Mouse (Mus musculus): ENCODE measurements around the gene Anks3. TPM values are rescaled to one million over a fixed set of nuclear protein-coding genes. Genes with fewer than 3 reads are reported as not detected.

Gene Anks3
- polyA plus RNA-seq, 1 experiment = 12.0 TPM

- H3K4me3 ChIP-seq (ENCODE audit: insufficient read depth, low read depth, low read length) = no peak overlapping the region
- no peaks in the 10 kb centered on the region for H3K4me1 ChIP-seq (ENCODE audit: control insufficient read depth, insufficient read depth, insufficient read length, low read length)
- H3K27ac ChIP-seq (replicated peaks; ENCODE audit: low read depth, low read length) = no peak overlapping the region
Observed at GRCm38 (mm10) chr16:4946155-4946554, 17.9 kb downstream of the Anks3 start.

DNA sequence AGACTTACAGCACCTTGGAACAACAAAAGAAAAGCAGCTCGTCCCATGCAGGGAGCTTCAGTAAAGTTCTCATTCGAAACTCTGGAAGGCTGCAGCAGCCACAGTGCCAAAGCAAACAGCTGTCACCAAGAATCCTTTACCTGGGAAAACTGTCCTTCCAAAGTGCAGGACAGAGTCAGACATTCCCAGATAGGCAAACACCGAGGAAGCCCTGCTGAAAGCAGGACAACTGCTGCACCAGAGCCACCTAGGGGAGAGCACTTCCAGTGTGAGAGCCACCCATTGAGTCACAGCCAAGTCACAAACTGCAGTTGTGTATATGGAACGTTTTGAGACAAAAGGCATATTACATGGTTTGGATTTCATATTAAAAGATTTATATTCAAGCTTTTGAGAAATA lies 18.6 kb downstream of the Anks3 start:
- Histone ChIP-seq H3K4me3 (ENCODE audit: insufficient read depth, low read depth, low read length) (no peak overlapping the region), H3K27ac (replicated peaks; ENCODE audit: low read depth, low read length) (no peak overlapping the region), H3K4me1 (ENCODE audit: control insufficient read depth, insufficient read depth, insufficient read length, low read length) (peaks cover under 1% of the 10 kb centered on the region; the same call in 1 of the 2 replicates)

DNA sequence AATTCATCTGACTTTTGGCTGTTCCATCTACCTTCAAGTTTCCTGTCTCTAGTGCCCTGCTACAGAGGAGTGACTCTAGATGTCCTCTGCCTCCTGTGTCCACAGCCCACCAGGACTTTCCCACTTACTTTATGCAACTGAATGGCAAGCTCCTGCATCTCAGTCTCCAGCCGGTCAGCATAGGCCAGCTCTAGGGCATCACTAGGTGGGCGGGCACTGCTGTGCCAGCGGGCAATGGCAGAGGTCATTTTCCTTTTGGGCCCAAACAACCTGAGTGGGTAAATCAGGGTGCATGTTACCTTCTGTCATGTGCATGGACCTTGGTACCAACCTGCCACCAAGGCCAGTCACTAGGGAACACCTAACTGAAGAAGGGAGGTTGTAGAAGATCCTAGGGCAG lies 20.6 kb downstream of the Anks3 start:
- Histone ChIP-seq H3K4me1 (ENCODE audit: control insufficient read depth, insufficient read depth, insufficient read length, low read length) (peaks cover 10% of the 10 kb centered on the region; the same call in 1 of the 2 replicates), H3K4me3 (ENCODE audit: insufficient read depth, low read depth, low read length) (no peak overlapping the region), H3K27ac (replicated peaks; ENCODE audit: low read depth, low read length) (no peak overlapping the region)

DNA sequence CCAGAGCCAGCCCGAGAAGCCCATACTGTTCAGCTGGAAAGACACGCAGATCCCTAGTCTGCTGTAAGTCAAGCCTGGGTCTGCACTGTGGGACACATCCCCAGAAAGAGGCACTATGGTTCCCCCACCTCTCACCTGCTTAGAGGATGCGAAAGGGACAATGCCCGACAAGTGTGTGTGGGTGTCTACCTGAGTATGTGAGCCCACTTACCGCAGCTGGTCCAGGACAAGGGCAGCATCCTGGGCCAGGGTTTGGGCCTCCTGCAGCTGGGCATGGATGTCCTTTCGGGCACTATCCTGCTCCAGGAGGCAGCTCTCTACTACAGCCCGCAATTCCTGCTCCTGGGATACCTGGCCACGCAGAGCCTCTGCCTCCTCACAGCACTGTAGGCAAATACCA lies 21.1 kb downstream of the Anks3 start:
- Histone ChIP-seq H3K4me1 (ENCODE audit: control insufficient read depth, insufficient read depth, insufficient read length, low read length) (peaks cover 11% of the 10 kb centered on the region; the same call in 1 of the 2 replicates), H3K27ac (replicated peaks; ENCODE audit: low read depth, low read length) (no peak overlapping the region), H3K4me3 (ENCODE audit: insufficient read depth, low read depth, low read length) (no peak overlapping the region)

DNA sequence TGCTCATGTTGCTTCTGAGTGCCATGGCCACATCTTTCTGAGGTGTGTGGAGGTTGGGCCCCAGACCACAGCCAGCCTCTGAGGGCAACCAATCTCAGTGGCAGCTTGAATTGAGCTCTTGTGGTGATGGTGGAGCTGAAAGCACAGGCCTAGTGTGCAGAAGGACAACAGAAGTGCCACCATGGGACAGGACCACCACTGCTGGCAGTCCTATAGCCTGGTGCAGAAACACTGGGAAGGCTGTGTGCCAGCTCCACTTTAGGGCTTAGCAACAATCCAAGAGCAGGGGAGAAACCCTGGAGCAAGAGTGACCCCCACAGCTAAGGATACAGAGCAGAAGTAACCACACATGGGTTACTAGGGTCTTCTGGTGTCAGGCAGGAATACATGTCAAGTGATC lies 23.0 kb downstream of the Anks3 start:
- Histone ChIP-seq H3K27ac (replicated peaks; ENCODE audit: low read depth, low read length) (no peak overlapping the region), H3K4me3 (ENCODE audit: insufficient read depth, low read depth, low read length) (no peak overlapping the region), H3K4me1 (ENCODE audit: control insufficient read depth, insufficient read depth, insufficient read length, low read length) (peaks cover 11% of the 10 kb centered on the region)

- Histone ChIP-seq H3K27ac (replicated peaks; ENCODE audit: low read depth, low read length) (peak overlapping the region; percentile 53; the same call in 1 of the 2 replicates), H3K4me1 (ENCODE audit: control insufficient read depth, insufficient read depth, insufficient read length, low read length) (peaks cover 15% of the 10 kb centered on the region), H3K4me3 (ENCODE audit: insufficient read depth, low read depth, low read length) (peak overlapping the region; percentile 88; the same call in 1 of the 2 replicates)
Observed at GRCm38 (mm10) chr16:4940311-4940850, 23.6 kb downstream of the Anks3 start.

DNA sequence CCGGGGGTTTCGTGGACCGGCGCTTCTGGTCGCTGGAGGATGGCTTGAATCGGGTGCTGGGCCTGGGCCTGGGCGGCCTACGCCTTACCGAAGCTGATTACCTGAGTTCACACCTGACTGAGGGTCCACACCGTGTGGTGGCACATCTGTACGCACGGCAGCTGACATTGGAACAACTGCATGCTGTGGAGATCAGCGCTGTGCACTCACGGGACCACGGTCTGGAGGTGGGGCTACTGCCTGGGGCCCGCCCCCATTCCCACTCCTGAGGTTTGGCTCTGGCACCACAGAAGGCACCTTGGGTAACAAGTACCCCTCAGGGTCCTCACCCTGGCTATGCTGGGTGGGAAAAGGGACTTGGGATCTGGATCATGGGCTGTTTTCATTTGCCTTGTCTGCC lies 24.6 kb downstream of the Anks3 start:
- peak overlapping the region; percentile 49 for H3K27ac ChIP-seq (replicated peaks; ENCODE audit: low read depth, low read length)
- H3K4me3 ChIP-seq (ENCODE audit: insufficient read depth, low read depth, low read length) = peak overlapping the region; percentile 88
- H3K4me1 ChIP-seq (ENCODE audit: control insufficient read depth, insufficient read depth, insufficient read length, low read length) = peaks cover 17% of the 10 kb centered on the region

GRCm38 (mm10) chr16:4938989-4939388 lies 25.0 kb downstream of the Anks3 start:
- H3K27ac ChIP-seq (replicated peaks; ENCODE audit: low read depth, low read length) = peak overlapping the region; percentile 49
- peaks cover 17% of the 10 kb centered on the region for H3K4me1 ChIP-seq (ENCODE audit: control insufficient read depth, insufficient read depth, insufficient read length, low read length)
- peak overlapping the region; percentile 88 for H3K4me3 ChIP-seq (ENCODE audit: insufficient read depth, low read depth, low read length)

DNA sequence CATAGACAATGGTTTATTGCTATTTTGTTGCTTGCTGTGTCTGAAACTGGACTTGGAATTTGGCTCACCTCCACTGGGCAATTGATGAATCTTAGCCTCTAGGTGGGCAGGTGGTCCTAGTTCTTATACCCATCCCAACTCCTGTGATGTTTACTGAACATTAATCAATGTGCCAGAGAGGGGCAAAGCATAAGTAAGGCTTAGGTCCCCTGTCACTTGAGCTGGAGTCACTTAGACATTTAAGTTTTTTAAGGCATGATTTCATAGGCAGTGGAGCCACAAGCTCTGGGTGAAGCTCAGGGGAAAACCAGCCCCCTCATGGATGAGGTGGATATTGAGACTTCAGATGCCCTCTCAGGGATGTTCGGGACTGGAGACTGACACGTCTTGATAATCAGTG lies 25.5 kb downstream of the Anks3 start, which contains the start of gene Nudt16l1:
Gene Nudt16l1 (plus strand): TSS at position 301 of the 400 bp plus-strand sequence.
- Histone ChIP-seq H3K27ac (replicated peaks; ENCODE audit: low read depth, low read length) (peak within 1 kb of the TSS; percentile 49), H3K4me3 (ENCODE audit: insufficient read depth, low read depth, low read length) (peak within 1 kb of the TSS; percentile 88), H3K4me1 (ENCODE audit: control insufficient read depth, insufficient read depth, insufficient read length, low read length) (peaks cover 17% of the 10 kb centered on the region)

DNA sequence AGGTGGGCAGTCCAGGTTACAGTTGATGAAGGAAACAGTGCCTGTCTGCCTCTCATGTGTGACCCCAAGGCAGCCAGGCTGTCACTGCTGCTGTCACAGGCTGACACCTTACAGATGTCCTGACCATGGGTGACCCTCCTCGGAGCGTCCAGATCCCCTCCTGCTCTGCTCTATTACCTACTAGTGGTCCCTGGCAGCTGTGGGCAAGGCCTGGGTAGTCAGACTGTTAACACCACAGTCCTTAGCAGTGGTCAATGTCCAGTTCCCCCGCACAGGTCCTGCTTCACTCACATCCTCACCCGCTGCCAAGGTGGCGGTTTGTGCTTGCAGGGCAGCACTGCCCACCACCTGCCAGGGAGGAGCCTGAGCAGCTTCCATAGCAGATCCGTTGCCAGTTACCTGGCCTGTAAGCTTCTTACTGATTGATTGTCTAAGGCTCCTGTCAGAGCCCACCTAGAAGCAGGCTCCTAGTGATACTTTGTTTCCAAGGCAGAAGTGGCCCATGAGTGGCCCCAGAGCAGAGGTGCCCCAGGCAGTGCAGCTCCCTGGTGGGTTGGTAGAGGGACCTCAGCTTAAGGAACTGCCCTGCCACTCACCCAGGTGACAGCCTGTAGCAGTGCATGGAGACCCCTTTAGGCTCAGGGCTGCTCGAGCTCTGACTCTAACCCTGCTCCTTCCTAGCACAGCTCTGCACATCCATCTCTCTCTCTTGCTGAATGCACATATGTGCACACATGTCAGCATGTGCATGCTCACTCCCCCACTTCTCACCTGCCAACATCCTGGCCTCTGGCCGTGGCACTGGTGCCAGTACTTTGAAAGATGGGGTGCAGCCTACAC lies 26.4 kb downstream of the Anks3 start:
- Histone ChIP-seq H3K27ac (replicated peaks; ENCODE audit: low read depth, low read length) (no peak overlapping the region), H3K4me1 (ENCODE audit: control insufficient read depth, insufficient read depth, insufficient read length, low read length) (peaks cover 17% of the 10 kb centered on the region), H3K4me3 (ENCODE audit: insufficient read depth, low read depth, low read length) (no peak overlapping the region)

DNA sequence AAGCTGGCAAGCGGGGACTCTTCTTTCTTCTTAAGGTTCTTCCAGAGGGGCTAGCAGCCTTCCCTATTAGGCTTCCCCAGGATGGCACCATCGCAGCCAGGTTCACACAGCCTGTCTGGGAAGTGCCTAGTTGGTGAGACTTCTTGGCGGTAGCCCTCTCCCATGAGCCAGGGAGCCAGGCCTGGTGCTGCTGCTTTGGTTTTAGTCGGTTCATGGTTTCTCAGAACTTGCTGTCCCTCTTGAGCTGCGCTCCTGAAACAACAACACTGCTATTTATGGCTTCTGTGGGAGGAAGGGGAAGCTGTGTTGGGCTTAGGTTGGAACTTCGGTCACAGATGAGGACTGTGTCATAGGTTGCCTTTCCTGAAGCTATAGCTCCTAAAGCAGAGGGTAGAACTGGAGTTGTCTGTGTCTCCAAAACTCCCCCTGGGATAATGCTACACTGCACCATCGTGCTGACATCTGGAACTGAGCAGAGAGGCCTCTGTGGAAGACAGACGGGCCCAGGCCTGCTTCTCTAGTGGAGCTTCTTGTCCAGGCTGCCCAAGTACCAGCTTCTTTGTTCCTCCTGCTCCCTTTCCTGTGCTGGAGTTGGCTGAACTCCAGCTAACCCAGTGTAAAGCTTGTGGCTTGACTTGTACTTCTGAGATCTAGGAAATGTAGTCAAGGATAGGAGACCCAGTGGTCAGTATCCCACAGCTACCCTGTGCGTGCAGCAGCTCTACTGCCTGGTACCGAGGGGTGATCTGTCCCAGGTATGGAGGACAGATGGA lies 27.9 kb downstream of the Anks3 start:
- H3K4me3 ChIP-seq (ENCODE audit: insufficient read depth, low read depth, low read length) = no peak overlapping the region
- H3K27ac ChIP-seq (replicated peaks; ENCODE audit: low read depth, low read length) = peak overlapping the region; percentile 72
- peaks cover 23% of the 10 kb centered on the region for H3K4me1 ChIP-seq (ENCODE audit: control insufficient read depth, insufficient read depth, insufficient read length, low read length)

GRCm38 (mm10) chr16:4935430-4935829 lies 28.6 kb downstream of the Anks3 start:
- Histone ChIP-seq H3K4me1 (ENCODE audit: control insufficient read depth, insufficient read depth, insufficient read length, low read length) (peaks cover 23% of the 10 kb centered on the region), H3K4me3 (ENCODE audit: insufficient read depth, low read depth, low read length) (no peak overlapping the region), H3K27ac (replicated peaks; ENCODE audit: low read depth, low read length) (peak overlapping the region; percentile 72)

- Histone ChIP-seq H3K4me1 (ENCODE audit: control insufficient read depth, insufficient read depth, insufficient read length, low read length) (peaks cover 12% of the 10 kb centered on the region), H3K27ac (replicated peaks; ENCODE audit: low read depth, low read length) (0 out of 2 replicates have a peak overlapping the region, but pooled peaks have one; percentile 4), H3K4me3 (ENCODE audit: insufficient read depth, low read depth, low read length) (no peak overlapping the region)
Observed at GRCm38 (mm10) chr16:4932429-4932828, 31.6 kb downstream of the Anks3 start.

- no peak overlapping the region for H3K4me3 ChIP-seq (ENCODE audit: insufficient read depth, low read depth, low read length)
- no peak overlapping the region for H3K27ac ChIP-seq (replicated peaks; ENCODE audit: low read depth, low read length)
Observed at GRCm38 (mm10) chr16:4928474-4928873, 35.5 kb downstream of the Anks3 start.

GRCm38 (mm10) chr16:4927967-4928366 lies 36.0 kb downstream of the Anks3 start:
- H3K27ac ChIP-seq (replicated peaks; ENCODE audit: low read depth, low read length) = no peak overlapping the region
- H3K4me3 ChIP-seq (ENCODE audit: insufficient read depth, low read depth, low read length) = no peak overlapping the region
- H3K4me1 ChIP-seq (ENCODE audit: control insufficient read depth, insufficient read depth, insufficient read length, low read length) = peaks cover 6% of the 10 kb centered on the region; the same call in 1 of the 2 replicates

More at GRCm38 (mm10) chr16:4928474-4928873, 35.5 kb downstream of the Anks3 start:
- peaks cover 6% of the 10 kb centered on the region; the same call in 1 of the 2 replicates for H3K4me1 ChIP-seq (ENCODE audit: control insufficient read depth, insufficient read depth, insufficient read length, low read length)

Measured in brown adipose tissue, adult 24 weeks (tissue).